Mouse (Mus musculus) left cerebral cortex, adult 8-10 months (tissue): Measurements from ENCODE around the gene Atp13a1. TPM values are rescaled to one million over a fixed set of nuclear protein-coding genes. Genes with fewer than 3 reads are reported as not detected.

Experiments used
- DNase-seq, 2 experiments: peaks; one replicate each; pipeline ENCODE4 v3.0.0; 2022; ENCODE audit warnings: low spot score in 2 of 2
- total RNA-seq, 4 experiments: library from RNA; stranded (reverse); gene quantifications; 2 replicates each; pipeline ENCODE4 v1.2.4; 2022

Atp13a1 gene
- total RNA-seq, 4 experiments from 2014 or later, result 32.9 to 37.1 (median 35.3) TPM

- DNase-seq, result peak in 1 of 2 experiments; percentile 6
These were observed 8.3 kb downstream of the Atp13a1 start for GRCm38 (mm10) chr8:69799261-69799660.

GRCm38 (mm10) chr8:69799946-69800345 is 9.0 kb downstream of the Atp13a1 start:
- DNase-seq, result peak in 1 of 2 experiments; percentile 3

GRCm38 (mm10) chr8:69801796-69802195 is 10.8 kb downstream of the Atp13a1 start:
- DNase-seq, result peak; percentile 0 to 3

GRCm38 (mm10) chr8:69802216-69802615 is 11.3 kb downstream of the Atp13a1 start:
- DNase-seq, result peak in 1 of 2 experiments; percentile 0

- DNase-seq, result peak; percentile 0 to 4
These were observed 12.4 kb downstream of the Atp13a1 start for GRCm38 (mm10) chr8:69803366-69803765.

GRCm38 (mm10) chr8:69804537-69804936 is 13.6 kb downstream of the Atp13a1 start:
- DNase-seq, result peak in 1 of 2 experiments; percentile 0

GRCm38 (mm10) chr8:69805086-69805485 is 14.1 kb downstream of the Atp13a1 start:
- DNase-seq, result peak in 1 of 2 experiments; percentile 3

GRCm38 (mm10) chr8:69805491-69805890 is 14.5 kb downstream of the Atp13a1 start:
- DNase-seq, result peak in 1 of 2 experiments; percentile 3

- no peak for DNase-seq
These were observed 16.3 kb downstream of the Atp13a1 start for GRCm38 (mm10) chr8:69807236-69807635.

- DNase-seq, result no peak
These were observed 17.3 kb downstream of the Atp13a1 start, which contains the start of gene Gmip for GRCm38 (mm10) chr8:69808094-69808863. Gene Gmip, plus strand, starts transcription at chr8:69808679.

GRCm38 (mm10) chr8:69808864-69809403 is 18.0 kb downstream of the Atp13a1 start:
- no peak for DNase-seq

- no peak for DNase-seq
These were observed 18.9 kb downstream of the Atp13a1 start for GRCm38 (mm10) chr8:69809820-69810219.

GRCm38 (mm10) chr8:69814881-69815280 is 23.9 kb downstream of the Atp13a1 start:
- no peak for DNase-seq

- DNase-seq, result no peak
These were observed 24.4 kb downstream of the Atp13a1 start for GRCm38 (mm10) chr8:69815396-69815795.

GRCm38 (mm10) chr8:69820466-69820865 is 29.5 kb downstream of the Atp13a1 start:
- no peak for DNase-seq

- no peak for DNase-seq
These were observed 31.0 kb downstream of the Atp13a1 start for GRCm38 (mm10) chr8:69821971-69822385.

GRCm38 (mm10) chr8:69822386-69823191 is 31.6 kb downstream of the Atp13a1 start, which contains the start of gene Lpar2:
Gene Lpar2, plus strand, starts transcription at chr8:69822429.
- DNase-seq, result no peak

GRCm38 (mm10) chr8:69826371-69826770 is 35.4 kb downstream of the Atp13a1 start:
- no peak for DNase-seq

- peak; percentile 83 to 98 for DNase-seq
These were observed 41.4 kb downstream of the Atp13a1 start, which contains the start of gene Pbx4 for GRCm38 (mm10) chr8:69832298-69832853. Gene Pbx4, plus strand, starts transcription at chr8:69832491.

- no peak for DNase-seq
These were observed 46.2 kb downstream of the Atp13a1 start for GRCm38 (mm10) chr8:69837057-69837682.
